ENCODE assay signal across 8 mouse cellular contexts in the genomic region with DNA sequence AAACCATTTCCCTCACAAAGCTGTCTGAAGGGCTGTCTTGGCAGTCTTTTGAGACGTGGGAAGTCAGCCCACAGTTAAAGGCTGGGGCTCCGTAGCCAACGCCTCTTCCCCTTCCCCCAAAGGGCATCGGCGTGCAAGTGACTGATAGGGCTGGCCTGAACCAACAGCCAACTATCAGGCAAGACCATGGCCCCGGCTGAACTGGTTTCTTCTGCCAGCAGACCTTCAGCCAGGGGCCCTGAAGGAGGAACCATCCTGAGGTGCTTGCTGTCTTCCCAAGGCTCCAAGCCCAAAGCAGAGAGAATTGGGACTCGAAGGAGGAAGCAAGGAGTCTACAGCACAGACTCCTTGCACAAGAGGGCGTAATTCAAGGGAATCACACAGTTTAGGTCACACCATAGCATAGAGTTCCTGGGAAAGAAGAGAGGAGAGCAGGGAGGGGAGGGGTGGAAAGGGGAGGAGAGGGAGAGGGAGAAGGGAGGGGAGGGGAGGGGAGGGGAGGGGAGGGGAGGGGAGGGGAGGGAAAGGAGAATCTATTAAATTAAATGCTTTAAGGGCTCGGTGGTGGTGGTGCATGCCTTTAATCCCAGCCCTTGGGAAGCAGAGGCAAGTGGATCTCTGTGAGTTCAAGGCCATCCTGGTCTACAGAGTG. TPM values are rescaled to one million over a fixed set of nuclear protein-coding genes. Genes with fewer than 3 reads are reported as not detected.
A peak's percentile ranks its signal among the peaks of the same experiment; 100 is the strongest.
DNase-seq lines count a peak whose midpoint lies in the region; ATAC-seq and TF ChIP-seq lines count a peak whose summit lies in the region.

No protein-coding gene starts in this region.

- 57% methylated on average over 9 of the region's 9 CpGs for WGBS in forebrain, embryonic 12.5 days
- 12% methylated on average over 9 of the region's 9 CpGs for WGBS in liver, embryonic 15.5 days (ENCODE audit: insufficient replicate concordance)

- TF ChIP-seq RAD21 in CH12.LX (IDR thresholded peaks at IDR 0.05; ENCODE audit: low read depth, low read length): no peak

- no peak for TF ChIP-seq CTCF in CH12.LX (conservative IDR thresholded peaks at IDR 0.05 in 1 of 2, IDR thresholded peaks at IDR 0.05 in 1 of 2; ENCODE audit: low read depth in 2 of 2, low read length in 2 of 2)

- no peaks in the 10 kb centered on the region for H3K9me3 ChIP-seq in CH12.LX (replicated peaks; ENCODE audit: low read length)
- H3K9me3 ChIP-seq in forebrain, embryonic 12.5 days: no peaks in the 10 kb centered on the region
- H3K9me3 ChIP-seq in liver, embryonic 15.5 days (replicated peaks): no peaks in the 10 kb centered on the region

- DNase-seq in CH12.LX (ENCODE audit: extremely low read depth): no peak
- peak; percentile 72 for DNase-seq in R1 (ENCODE audit: low read depth, low spot score)
- peak; percentile 43 for DNase-seq in heart, postnatal 4 days
- peak; percentile 59 for DNase-seq in skeletal muscle tissue, adult 2 months (ENCODE audit: low read depth, low spot score)
- DNase-seq in left cerebral cortex, postnatal 14 days (ENCODE audit: low spot score in 2 of 2): no peak
- no peak for DNase-seq in urinary bladder, adult 2 months (ENCODE audit: low spot score)

- in situ Hi-C loops in CH12.LX (cut with MboI; ENCODE audit: low pct_ligation_motif_present, low pct_unique_long_range_greater_than_20kb, low sequenced_read_pairs): loop anchor here (5.0 to 25.0 kb wide), 2 partner anchors 293 to 448 kb away; a partner anchor contains a TSS

- dilution Hi-C loops in CH12.LX (cut with MboI; ENCODE audit: extremely low pct_ligation_motif_present, extremely low pct_unique_long_range_greater_than_20kb, low sequenced_read_pairs): no loop called here

- peak overlapping the region; percentile 15; the same call in 1 of the 2 replicates for H3K27ac ChIP-seq in CH12.LX (ENCODE audit: insufficient read depth, low read depth)
- H3K27ac ChIP-seq in forebrain, embryonic 12.5 days: peak overlapping the region; percentile 42; the same call in 1 of the 2 replicates
- H3K27ac ChIP-seq in liver, embryonic 15.5 days (replicated peaks): peak overlapping the region; percentile 98

- H3K79me2 ChIP-seq in CH12.LX (replicated peaks; ENCODE audit: control insufficient read depth, extremely low read depth, insufficient read depth, poor library complexity, severe bottlenecking): no peaks in the 10 kb centered on the region

- no peak for TF ChIP-seq EP300 in CH12.LX (IDR thresholded peaks at IDR 0.05; ENCODE audit: low read length)

- H3K4me3 ChIP-seq in CH12.LX (replicated peaks in 1 of 3; ENCODE audit: low read depth in 2 of 3, low read length in 2 of 3, poor library complexity in 1 of 3): peak overlapping the region; percentile 24 to 64 (median 44)
- no peak overlapping the region for H3K4me3 ChIP-seq in forebrain, embryonic 12.5 days (replicated peaks)
- peak overlapping the region; percentile 42 for H3K4me3 ChIP-seq in liver, embryonic 15.5 days (replicated peaks)

- 0 out of 2 replicates have a peak, but pooled peaks have one; percentile 12 for ATAC-seq in forebrain, embryonic 12.5 days (ENCODE audit: low FRiP score)
- peak; percentile 92 for ATAC-seq in liver, embryonic 15.5 days (ENCODE audit: insufficient read depth)

- no peak for TF ChIP-seq POLR2A in CH12.LX (IDR thresholded peaks at IDR 0.05; ENCODE audit: low read depth, low read length)

- H3K4me1 ChIP-seq in CH12.LX (ENCODE audit: control insufficient read depth in 1 of 2, insufficient read depth in 2 of 2): peaks cover 2 to 17% of the 10 kb centered on the region in 2 experiments; a peak in 3 of 4 replicates
- peaks cover 17% of the 10 kb centered on the region for H3K4me1 ChIP-seq in forebrain, embryonic 12.5 days
- H3K4me1 ChIP-seq in liver, embryonic 15.5 days (replicated peaks): peaks cover 53% of the 10 kb centered on the region

- peak overlapping the region; percentile 52 for H3K9ac ChIP-seq in CH12.LX (ENCODE audit: insufficient read depth, low read depth)
- no peak overlapping the region for H3K9ac ChIP-seq in forebrain, embryonic 12.5 days
- peak overlapping the region; percentile 62 for H3K9ac ChIP-seq in liver, embryonic 15.5 days

- H3K27me3 ChIP-seq in CH12.LX (replicated peaks): no peaks in the 10 kb centered on the region
- no peaks in the 10 kb centered on the region for H3K27me3 ChIP-seq in forebrain, embryonic 12.5 days
- no peaks in the 10 kb centered on the region for H3K27me3 ChIP-seq in liver, embryonic 15.5 days

- H3K36me3 ChIP-seq in CH12.LX (replicated peaks in 1 of 2; ENCODE audit: control insufficient read depth in 1 of 2, insufficient read depth in 1 of 2, low read length in 1 of 2): peaks cover 0 to 2% of the 10 kb centered on the region in 2 experiments
- H3K36me3 ChIP-seq in forebrain, embryonic 12.5 days (replicated peaks): no peaks in the 10 kb centered on the region
- peaks cover 4% of the 10 kb centered on the region; the same call in 1 of the 2 replicates for H3K36me3 ChIP-seq in liver, embryonic 15.5 days (replicated peaks)

- peak overlapping the region; percentile 85 for H3K4me2 ChIP-seq in CH12.LX (ENCODE audit: insufficient read depth, low read depth, poor library complexity, severe bottlenecking)
- no peak overlapping the region for H3K4me2 ChIP-seq in forebrain, embryonic 12.5 days
- H3K4me2 ChIP-seq in liver, embryonic 15.5 days: peak overlapping the region; percentile 67

- intact Hi-C loops in left cerebral cortex, postnatal 14 days (cut with DNase I): loop anchor here (2.0 to 10.0 kb wide), 3 partner anchors 188 to 440 kb away; a partner anchor contains a TSS

TF ChIP-seq in CH12.LX, 34 proteins besides CTCF, POLR2A, EP300 and RAD21:
- TF ChIP-seq JUND (conservative IDR thresholded peaks at IDR 0.05; ENCODE audit: low read depth, low read length): no peak
- TF ChIP-seq TBP (conservative IDR thresholded peaks at IDR 0.05; ENCODE audit: low read depth, low read length): no peak
- TF ChIP-seq GABPA (IDR thresholded peaks at IDR 0.05; ENCODE audit: insufficient replicate concordance, low read depth, low read length): no peak
- no peak for TF ChIP-seq MAFK (IDR thresholded peaks at IDR 0.05; ENCODE audit: insufficient replicate concordance, low read length)
- TF ChIP-seq MAZ (IDR thresholded peaks at IDR 0.05; ENCODE audit: low read depth, low read length): no peak
- no peak for TF ChIP-seq POLR2AphosphoS2 (IDR thresholded peaks at IDR 0.05; ENCODE audit: low read depth, low read length)
- TF ChIP-seq HCFC1 (IDR thresholded peaks at IDR 0.05; ENCODE audit: low read depth, low read length): no peak
- TF ChIP-seq MEF2A (IDR thresholded peaks at IDR 0.05; ENCODE audit: borderline replicate concordance, low read depth, low read length): no peak
- no peak for TF ChIP-seq ZC3H11A (IDR thresholded peaks at IDR 0.05; ENCODE audit: low read depth, low read length)
TF ChIP-seq in CH12.LX: peak in this region for 0.

RNA-seq across cellular contexts. Expression of a gene that starts 16.8 kb away (rescaled TPM):
- total RNA-seq in CH12.LX (2012; rRNA removed): 21.3 TPM in 2 replicates
- total RNA-seq in CH12.LX (2014; rRNA removed): 33.9 and 36.0 TPM in 2 replicates
- 36.5 and 38.8 TPM in 2 replicates for polyA plus RNA-seq in CH12.LX (2012; ENCODE audit: insufficient read length, low read depth)
- 68.0 and 68.6 TPM in 2 replicates for polyA plus RNA-seq in forebrain, embryonic 12.5 days (2016; fragmentation: Nextera tagmentation; extraction: Ambion mirVana)
- total RNA-seq in heart, postnatal 4 days (2021): 10 to 100 TPM; 73.8 to 77.5 TPM
- 44.9 and 45.7 TPM in 2 replicates for polyA plus RNA-seq in liver, embryonic 15.5 days (2015; fragmentation: Nextera tagmentation; extraction: Ambion mirVana)
- 10 to 100 TPM; 52.3 to 53.2 TPM for total RNA-seq in left cerebral cortex, postnatal 14 days (2021)
- 96.5 and 118 TPM in 2 replicates for polyA plus RNA-seq in urinary bladder, adult 2 months (2012; rRNA removed)

RNA-seq across cellular contexts. Expression of a gene that starts 36.6 kb away (rescaled TPM):
- total RNA-seq in CH12.LX (2012; rRNA removed) (63.4 and 80.2 TPM in 2 replicates), CH12.LX (2014; rRNA removed) (103 and 109 TPM in 2 replicates)
- polyA plus RNA-seq in CH12.LX (2012; ENCODE audit: insufficient read length, low read depth): 104 and 126 TPM in 2 replicates
- polyA plus RNA-seq in forebrain, embryonic 12.5 days (2016; fragmentation: Nextera tagmentation; extraction: Ambion mirVana): 42.1 and 43.8 TPM in 2 replicates
- total RNA-seq in heart, postnatal 4 days (2021): 1 to 10 TPM; 7.5 to 7.7 TPM
- polyA plus RNA-seq in liver, embryonic 15.5 days (2015; fragmentation: Nextera tagmentation; extraction: Ambion mirVana): 65.8 and 69.2 TPM in 2 replicates
- total RNA-seq in left cerebral cortex, postnatal 14 days (2021): 10 to 100 TPM; 12.7 to 15.6 TPM
- polyA plus RNA-seq in urinary bladder, adult 2 months (2012; rRNA removed): 20.6 and 21.5 TPM in 2 replicates

Comparison
In these comparisons a context has a peak if more than half of its experiments do, and no peak if none do; other contexts are left out.
1. DNase-seq: peak in R1 (single experiment), heart, postnatal 4 days (single experiment) and skeletal muscle tissue, adult 2 months (single experiment); none in CH12.LX (single experiment), left cerebral cortex, postnatal 14 days (0 of 2) and urinary bladder, adult 2 months (single experiment).
2. H3K27ac ChIP-seq: peak in every context shown above with its lines; median percentile 98 in liver, embryonic 15.5 days; 42 in forebrain, embryonic 12.5 days; 15 in CH12.LX.